Mouse (Mus musculus): ENCODE measurements around the gene Rnase12.
"Not testable (repeated sequence)": the region's sequence is repeated elsewhere in the genome, so short reads cannot be mapped to it uniquely, and the experiment has no call there.

Gene Rnase12

DNA sequence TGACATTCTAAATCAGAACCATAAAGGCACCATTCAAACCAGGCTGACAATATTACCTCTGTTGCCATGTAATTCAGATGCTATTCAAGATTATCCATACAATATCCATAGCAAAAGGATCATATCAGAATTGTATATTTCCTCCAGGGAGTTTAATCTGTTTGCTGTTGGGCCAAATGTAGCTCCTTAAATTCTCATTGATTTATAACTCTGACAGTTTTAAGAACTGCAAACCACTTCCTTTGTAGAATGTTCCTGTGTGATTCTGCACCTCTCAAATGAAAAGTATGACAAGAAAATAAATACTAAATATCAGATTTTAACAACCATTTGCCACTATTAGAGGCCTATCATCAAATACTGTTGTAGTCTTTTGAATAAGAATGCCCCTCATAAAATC, 41.7 kb downstream of the Rnase12 start:
- DNase-seq, result no peak

DNA sequence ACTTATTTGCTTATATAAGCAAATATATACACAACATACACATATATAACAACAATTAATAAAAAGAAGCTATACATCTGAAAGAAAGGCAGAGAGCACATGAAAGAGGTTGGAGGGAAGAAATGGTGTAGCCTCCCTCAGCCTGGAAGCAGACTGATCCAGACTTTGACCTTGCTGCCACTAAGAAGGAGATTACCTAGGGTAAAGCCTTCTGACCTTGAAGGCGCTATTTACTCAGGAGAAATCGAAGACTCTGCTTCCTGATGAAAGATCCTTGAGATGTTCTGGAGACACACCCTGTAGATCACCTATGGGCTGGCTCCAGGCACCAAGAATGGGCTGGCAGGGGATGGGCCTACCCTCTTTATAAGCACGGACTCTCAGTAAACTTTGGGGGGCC, 42.7 kb downstream of the Rnase12 start:
- DNase-seq, result not testable (repeated sequence)

DNA sequence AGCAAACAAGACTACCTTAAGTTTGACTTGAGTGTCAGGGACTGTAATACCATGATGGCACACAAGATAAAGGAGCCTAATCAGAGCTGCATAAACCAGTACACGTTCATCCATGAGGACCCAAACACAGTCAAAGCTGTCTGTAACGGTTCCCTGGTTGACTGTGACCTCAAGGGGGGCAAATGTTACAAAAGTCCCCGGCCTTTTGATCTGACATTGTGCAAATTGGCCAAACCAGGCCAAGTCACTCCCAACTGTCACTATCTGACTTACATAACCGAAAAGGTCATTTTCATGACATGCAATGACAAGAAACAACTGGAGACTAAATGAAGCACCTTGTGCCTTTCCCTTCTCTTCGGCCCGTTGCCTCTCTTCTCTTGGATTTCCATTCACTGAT, 47.9 kb downstream of the Rnase12 start:
- DNase-seq, result peak in 1 of 2 experiments; percentile 31

GRCm38 (mm10) chr14:51008781-51009180, 48.7 kb downstream of the Rnase12 start:
- no peak for DNase-seq

DNA sequence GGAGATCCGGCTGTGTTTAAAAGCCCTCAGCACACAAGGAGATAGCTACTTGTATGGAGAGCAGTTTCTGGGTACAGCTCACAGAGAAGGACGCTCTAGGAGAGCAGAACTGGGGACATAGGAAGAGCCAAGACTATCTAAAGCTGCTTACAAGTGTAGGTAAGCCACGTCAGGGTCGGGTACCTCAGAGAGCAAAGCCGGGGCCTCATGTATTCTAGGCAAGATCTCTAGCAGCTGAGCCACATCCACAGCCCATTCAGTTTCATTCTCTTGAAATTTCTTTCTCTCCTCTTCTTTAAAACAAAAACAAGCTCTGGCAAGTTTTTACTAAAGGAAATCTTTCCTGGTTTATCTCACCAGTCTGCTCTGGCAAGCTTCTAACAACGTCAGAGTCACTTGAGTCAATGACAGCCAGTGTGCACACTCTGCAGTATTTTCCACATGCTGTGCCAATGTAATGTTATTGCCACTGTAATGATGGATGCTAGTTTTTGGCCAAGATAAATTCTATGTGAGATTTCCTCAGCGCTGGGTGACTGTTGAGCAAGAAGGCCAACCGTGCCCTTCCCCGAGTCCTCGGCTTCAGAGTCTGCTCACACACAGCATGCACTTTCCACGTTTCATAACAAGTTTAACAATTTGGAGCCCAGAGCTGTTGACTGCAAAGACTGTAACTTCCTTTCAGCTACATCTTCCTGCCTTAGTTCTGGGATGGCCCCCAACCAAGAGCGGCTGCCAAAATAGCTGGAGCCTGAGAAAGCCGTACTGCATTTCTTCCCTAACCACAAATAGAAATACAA, 49.3 kb downstream of the Rnase12 start:
- peak; percentile 62 to 70 for DNase-seq

- no peak for DNase-seq
Observed at GRCm38 (mm10) chr14:51007152-51007801, 50.2 kb downstream of the Rnase12 start, which contains the start of gene Rnase10. TSS of gene Rnase10 (plus strand) at chr14:51007751.
